ENCODE assay signal across 9 mouse cellular contexts in the genomic region with DNA sequence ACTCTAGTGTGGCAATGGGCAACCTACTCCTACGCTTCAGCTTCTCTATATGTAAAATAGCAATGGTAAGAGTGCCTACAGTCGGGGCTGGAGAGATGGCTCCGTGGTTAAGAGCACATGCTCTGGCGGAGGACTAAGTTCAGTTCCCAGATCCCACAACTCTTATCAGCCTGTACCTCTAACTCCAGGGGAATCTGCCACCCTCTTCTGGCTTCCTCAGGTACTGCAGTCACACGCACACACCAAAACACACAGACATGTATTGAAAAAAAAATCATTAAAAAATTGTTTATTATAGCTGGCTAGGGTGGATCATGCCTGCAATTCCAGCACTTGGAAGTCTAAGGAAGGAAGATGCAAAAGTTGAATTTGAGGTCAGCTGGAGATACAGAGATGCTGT. TPM values are rescaled to one million over a fixed set of nuclear protein-coding genes. Genes with fewer than 3 reads are reported as not detected.
DNase-seq lines count a peak whose midpoint lies in the region; ATAC-seq and TF ChIP-seq lines count a peak whose summit lies in the region.
"Had no signal": no experiment of that assay in that cellular context is flagged by ENCODE, and none has a peak within 500 bp of the region (broad histone marks: within the 10 kb centered on the region; RNA-seq: fewer than 3 reads in every experiment).

No protein-coding gene starts in this region.

- H3K4me1 ChIP-seq in kidney, embryonic 15.5 days: peaks cover 10% of the 10 kb centered on the region
- peaks cover 21% of the 10 kb centered on the region for H3K4me1 ChIP-seq in E14TG2a.4 (replicated peaks; ENCODE audit: low read depth, low read length)
- no peaks in the 10 kb centered on the region for H3K4me1 ChIP-seq in liver, postnatal 0 days (ENCODE audit: insufficient read depth)

- no peak overlapping the region for H3K9ac ChIP-seq in kidney, embryonic 15.5 days
- no peak overlapping the region for H3K9ac ChIP-seq in liver, postnatal 0 days (replicated peaks)
- H3K9ac ChIP-seq: hindbrain, embryonic 14.5 days had no signal

- peak; percentile 95 for TF ChIP-seq CTCF in E14TG2a.4 (conservative IDR thresholded peaks at IDR 0.05; ENCODE audit: low read length)
- TF ChIP-seq CTCF in liver, postnatal 0 days (IDR thresholded peaks at IDR 0.05; ENCODE audit: low read depth): peak; percentile 63

- 92% methylated on average over 5 of the region's 5 CpGs for WGBS in kidney, embryonic 15.5 days
- 82% methylated on average over 5 of the region's 5 CpGs for WGBS in liver, postnatal 0 days (ENCODE audit: insufficient replicate concordance)

- no peak overlapping the region for H3K4me2 ChIP-seq in kidney, embryonic 15.5 days
- H3K4me2 ChIP-seq in liver, postnatal 0 days (ENCODE audit: low read depth, low read length): no peak overlapping the region
- H3K4me2 ChIP-seq: hindbrain, embryonic 14.5 days had no signal

- H3K4me3 ChIP-seq in kidney, embryonic 15.5 days (replicated peaks): no peak overlapping the region
- peak overlapping the region; percentile 18; the same call in 1 of the 2 replicates for H3K4me3 ChIP-seq in E14TG2a.4 (replicated peaks; ENCODE audit: low read length)
- H3K4me3 ChIP-seq in liver, postnatal 0 days (ENCODE audit: low read depth, low read length): no peak overlapping the region

- no peak for ATAC-seq in kidney, embryonic 15.5 days (replicated peaks; ENCODE audit: low FRiP score)
- ATAC-seq in liver, postnatal 0 days: no peak

- H3K9me3 ChIP-seq in kidney, embryonic 15.5 days (replicated peaks): no peaks in the 10 kb centered on the region
- H3K9me3 ChIP-seq in E14TG2a.4 (ENCODE audit: low read length): peaks cover 5% of the 10 kb centered on the region; the same call in 1 of the 2 replicates
- H3K9me3 ChIP-seq in liver, postnatal 0 days (ENCODE audit: low read length): no peaks in the 10 kb centered on the region

- H3K36me3 ChIP-seq in kidney, embryonic 15.5 days: peaks cover 66% of the 10 kb centered on the region
- H3K36me3 ChIP-seq in E14TG2a.4 (ENCODE audit: insufficient read depth, low read length): peaks cover 68% of the 10 kb centered on the region
- H3K36me3 ChIP-seq in liver, postnatal 0 days (replicated peaks; ENCODE audit: insufficient read depth, low read length): 0 out of 2 replicates have a peak, but pooled peaks cover 14% of the 10 kb centered on the region

- no peak overlapping the region for H3K27ac ChIP-seq in kidney, embryonic 15.5 days
- H3K27ac ChIP-seq in liver, postnatal 0 days (ENCODE audit: low read depth): no peak overlapping the region
- H3K27ac ChIP-seq: hindbrain, embryonic 14.5 days had no signal

- DNase-seq in kidney, postnatal 10 days: peak; percentile 26
- DNase-seq in NIH3T3 (ENCODE audit: low read depth): peak; percentile 45
- DNase-seq in liver, postnatal 0 days: peak; percentile 39
- no peak for DNase-seq in gastrocnemius, postnatal 25 days
- DNase-seq in cerebellum, adult 11 months: no peak
- no peak for DNase-seq in urinary bladder, postnatal 4 days (ENCODE audit: low spot score in 2 of 2)

- H3K27me3 ChIP-seq in kidney, embryonic 15.5 days: no peaks in the 10 kb centered on the region
- no peaks in the 10 kb centered on the region for H3K27me3 ChIP-seq in E14TG2a.4 (ENCODE audit: insufficient read depth, low read length)
- H3K27me3 ChIP-seq in liver, postnatal 0 days (ENCODE audit: insufficient read depth, low read length): no peaks in the 10 kb centered on the region

- TF ChIP-seq EP300 in liver, postnatal 0 days (IDR thresholded peaks at IDR 0.05; ENCODE audit: low read depth): no peak

RNA-seq across cellular contexts. Expression of gene Zfp82, which starts 10.2 kb away (rescaled TPM):
- polyA plus RNA-seq in kidney, embryonic 15.5 days (2015; fragmentation: Nextera tagmentation; extraction: Ambion mirVana): 3.9 and 5.5 TPM in 2 replicates
- 0.54 and 0.68 TPM in 2 replicates for polyA plus RNA-seq in liver, postnatal 0 days (2015; fragmentation: Nextera tagmentation; extraction: Ambion mirVana)
- 1 to 10 TPM; 1.5 to 1.7 TPM for total RNA-seq in gastrocnemius, postnatal 25 days (2021)

RNA-seq across cellular contexts. Expression of gene Zfp14, which starts 11.3 kb away (rescaled TPM):
- polyA plus RNA-seq in kidney, embryonic 15.5 days (2015; fragmentation: Nextera tagmentation; extraction: Ambion mirVana): 3.0 and 4.0 TPM in 2 replicates
- 0.31 and 0.36 TPM in 2 replicates for polyA plus RNA-seq in liver, postnatal 0 days (2015; fragmentation: Nextera tagmentation; extraction: Ambion mirVana)
- 1 to 10 TPM; 1.2 to 2.0 TPM for total RNA-seq in gastrocnemius, postnatal 25 days (2021)

RNA-seq across cellular contexts. Expression of gene Gm26920, which starts 27.7 kb away (rescaled TPM):
- 1.1 and 2.4 TPM in 2 replicates for polyA plus RNA-seq in kidney, embryonic 15.5 days (2015; fragmentation: Nextera tagmentation; extraction: Ambion mirVana)
- polyA plus RNA-seq in liver, postnatal 0 days (2015; fragmentation: Nextera tagmentation; extraction: Ambion mirVana): not detected in 2 replicates
- total RNA-seq in gastrocnemius, postnatal 25 days (2021): not detected

RNA-seq across cellular contexts. Expression of gene Zfp566, which starts 27.8 kb away (rescaled TPM):
- polyA plus RNA-seq in kidney, embryonic 15.5 days (2015; fragmentation: Nextera tagmentation; extraction: Ambion mirVana): 12.2 and 15.9 TPM in 2 replicates
- 1.2 and 1.7 TPM in 2 replicates for polyA plus RNA-seq in liver, postnatal 0 days (2015; fragmentation: Nextera tagmentation; extraction: Ambion mirVana)
- 1 to 10 TPM; 1.6 to 2.3 TPM for total RNA-seq in gastrocnemius, postnatal 25 days (2021)

RNA-seq across cellular contexts. Expression of gene Zfp260, which starts 32.1 kb away (rescaled TPM):
- 109 and 114 TPM in 2 replicates for polyA plus RNA-seq in kidney, embryonic 15.5 days (2015; fragmentation: Nextera tagmentation; extraction: Ambion mirVana)
- polyA plus RNA-seq in liver, postnatal 0 days (2015; fragmentation: Nextera tagmentation; extraction: Ambion mirVana): 10.1 and 10.7 TPM in 2 replicates
- total RNA-seq in gastrocnemius, postnatal 25 days (2021): 10 to 100 TPM; 24.1 to 24.4 TPM

Comparison
In these comparisons a context has a peak if more than half of its experiments do, and no peak if none do; other contexts are left out.
1. DNase-seq: peak in kidney, postnatal 10 days (single experiment), NIH3T3 (single experiment) and liver, postnatal 0 days (single experiment); none in gastrocnemius, postnatal 25 days (single experiment), cerebellum, adult 11 months (single experiment) and urinary bladder, postnatal 4 days (0 of 2).